Mouse (Mus musculus) spleen, postnatal 10 days (tissue): Measurements from ENCODE around the gene Prss21.
"Not testable (repeated sequence)": the region's sequence is repeated elsewhere in the genome, so short reads cannot be mapped to it uniquely, and the experiment has no call there.

Experiments
- DNase-seq, 2 experiments: peaks; one replicate each; pipeline ENCODE4 v3.0.0; 2021 to 2022; ENCODE audit warnings: low spot score in 2 of 2

Gene Prss21

DNA sequence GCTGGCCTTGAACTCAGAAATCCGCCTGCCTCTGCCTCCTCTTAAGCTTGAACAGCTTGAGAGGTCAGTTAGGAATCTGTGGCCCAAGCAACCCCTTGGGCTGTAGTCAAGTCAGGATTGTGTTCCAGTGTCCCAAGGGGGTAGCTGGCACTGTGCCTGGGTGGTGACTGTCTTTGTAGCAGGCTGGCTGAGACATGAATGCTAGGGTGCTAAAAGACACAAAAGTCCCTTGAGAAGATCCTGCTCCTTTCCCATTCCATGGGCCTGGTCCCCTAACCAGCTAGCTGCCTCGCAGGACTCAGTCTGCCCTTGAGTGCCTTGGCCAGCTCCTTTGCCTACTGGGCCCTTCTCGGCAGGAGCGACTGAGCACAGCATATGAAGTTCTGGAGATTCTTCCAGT, 4.9 kb upstream of the Prss21 start:
- no peak for DNase-seq

DNA sequence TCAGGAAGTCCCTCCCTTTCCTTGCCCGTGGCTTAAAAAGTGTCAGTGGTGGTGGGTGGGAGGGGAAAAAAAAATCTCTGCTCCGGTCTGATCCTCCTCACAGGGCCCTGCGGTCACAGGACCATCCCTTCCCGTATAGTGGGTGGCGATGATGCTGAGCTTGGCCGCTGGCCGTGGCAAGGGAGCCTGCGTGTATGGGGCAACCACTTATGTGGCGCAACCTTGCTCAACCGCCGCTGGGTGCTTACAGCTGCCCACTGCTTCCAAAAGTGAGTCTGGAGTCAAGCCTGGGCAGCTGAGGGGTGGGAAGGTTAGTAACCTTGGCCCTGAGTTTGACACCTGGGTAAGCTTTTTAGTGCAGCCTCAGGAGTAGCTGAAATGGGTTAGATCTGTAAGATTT, 657 bp downstream of the Prss21 start:
- DNase-seq, result no peak

DNA sequence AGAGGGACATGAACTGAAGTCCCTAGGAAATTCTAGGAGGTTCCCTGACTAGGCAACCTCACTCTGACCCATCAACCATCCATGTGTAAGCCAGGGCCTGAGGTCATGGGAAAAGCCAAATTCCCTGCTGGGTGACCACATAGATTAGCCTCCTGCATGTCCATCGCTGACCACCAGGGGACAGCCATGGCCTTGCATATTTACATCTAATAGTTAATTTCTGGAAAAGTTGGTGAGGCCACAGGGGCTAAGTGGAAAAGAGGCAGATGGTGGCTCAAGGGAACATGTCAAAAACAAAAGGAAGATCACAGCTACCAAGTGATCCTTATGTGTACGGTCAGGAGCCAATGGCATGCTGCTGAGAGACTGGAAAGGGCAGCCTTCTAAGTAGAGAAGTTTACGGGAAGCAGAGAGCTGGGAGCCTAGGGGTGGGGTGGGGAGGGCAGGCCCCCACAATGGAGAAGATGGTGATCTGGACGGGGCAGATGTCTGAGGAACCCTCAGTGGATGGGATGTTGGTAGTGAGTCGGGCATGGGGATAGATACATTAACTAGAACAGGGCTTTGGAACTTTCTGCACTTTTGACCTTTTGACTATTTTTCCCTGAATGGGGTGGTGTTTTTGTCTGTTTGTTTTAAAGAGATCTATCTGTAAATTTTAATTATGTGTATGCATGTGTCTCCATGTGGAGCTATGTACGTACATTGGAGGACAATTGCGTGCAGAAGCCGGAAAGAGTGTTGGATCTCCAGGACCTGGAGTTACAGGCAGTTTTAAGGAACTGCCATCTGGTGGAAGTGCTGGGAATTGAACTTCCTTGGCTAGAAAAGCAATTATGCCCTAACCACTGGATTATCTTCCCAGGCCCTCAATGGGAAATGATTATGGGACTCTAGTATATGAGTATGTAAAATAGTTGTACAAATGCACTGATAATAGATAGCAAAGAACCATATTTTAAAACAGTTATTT, 6.3 kb downstream of the Prss21 start:
- DNase-seq, result peak in 1 of 2 experiments; percentile 44

GRCm38 (mm10) chr17:23876741-23877140, 8.9 kb downstream of the Prss21 start:
- DNase-seq, result no peak

DNA sequence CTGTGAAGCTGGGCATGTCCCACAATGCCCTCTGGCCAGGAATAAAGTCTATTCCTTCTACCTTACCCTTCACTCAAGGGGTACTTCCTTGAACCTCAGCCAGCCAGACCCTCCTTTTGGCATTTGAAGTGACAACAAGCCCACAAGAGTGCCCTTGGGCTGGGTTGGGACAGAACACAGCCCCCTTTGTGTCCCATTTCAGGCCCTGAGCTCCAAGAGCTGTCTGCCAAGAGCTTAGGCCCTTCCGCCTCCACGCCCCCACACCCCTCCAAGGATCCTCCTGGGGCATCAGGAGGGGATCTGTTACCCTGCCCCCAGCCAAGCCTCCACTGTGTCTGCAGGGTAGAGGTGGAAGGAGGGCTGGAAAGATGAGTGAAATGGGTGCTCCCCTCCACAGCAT, 9.3 kb downstream of the Prss21 start:
- no peak for DNase-seq

- DNase-seq, result not testable (repeated sequence)
Observed at GRCm38 (mm10) chr17:23880576-23880975, 12.7 kb downstream of the Prss21 start, which contains the start of the genes Dcpp1 and Dcpp2. Gene Dcpp1, plus strand, starts transcription at chr17:23880876. Gene Dcpp2, plus strand, starts transcription at chr17:23880880.

GRCm38 (mm10) chr17:23917158-23917557, 49.3 kb downstream of the Prss21 start, which contains the start of gene Dcpp3:
Gene Dcpp3, plus strand, starts transcription at chr17:23917458.
- DNase-seq, result not testable (repeated sequence)
